ENCODE assay signal across 8 mouse cellular contexts in the genomic region with DNA sequence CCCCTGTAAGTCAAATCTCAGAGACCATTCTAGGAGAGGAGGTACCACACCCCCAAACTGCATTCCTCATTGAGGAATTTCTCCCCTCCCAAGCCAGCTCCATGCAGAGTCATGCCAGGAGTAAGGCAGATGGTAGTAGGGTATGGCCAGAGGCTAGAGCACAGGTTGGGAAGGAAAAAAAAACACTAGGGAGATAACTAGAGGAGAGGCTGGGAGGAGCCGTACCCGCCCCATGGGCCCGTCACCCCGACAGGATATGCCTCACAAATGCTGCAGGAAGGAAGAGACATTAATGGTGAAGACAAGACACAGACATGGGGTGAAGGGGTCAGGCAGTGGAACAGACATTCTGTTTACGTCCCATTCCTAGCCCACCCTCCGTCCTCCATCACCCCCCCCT. TPM values are rescaled to one million over a fixed set of nuclear protein-coding genes. Genes with fewer than 3 reads are reported as not detected.
A peak's percentile ranks its signal among the peaks of the same experiment; 100 is the strongest.
DNase-seq lines count a peak whose midpoint lies in the region; ATAC-seq lines count a peak whose summit lies in the region.

No protein-coding gene starts in this region.

- ATAC-seq in megakaryocyte, adult 5-6 weeks (ENCODE audit: poor library complexity, severe bottlenecking) = no peak
- ATAC-seq in forebrain, embryonic 13.5 days = no peak
- ATAC-seq in kidney, embryonic 14.5 days (ENCODE audit: low FRiP score, low TSS enrichment) = no peak

- peaks cover 62% of the 10 kb centered on the region for H3K36me3 ChIP-seq in megakaryocyte, embryonic 14.5 days (replicated peaks; ENCODE audit: low read length)
- H3K36me3 ChIP-seq in forebrain, embryonic 13.5 days (ENCODE audit: poor library complexity, severe bottlenecking) = peaks cover 55% of the 10 kb centered on the region
- peaks cover 52% of the 10 kb centered on the region for H3K36me3 ChIP-seq in kidney, embryonic 14.5 days (ENCODE audit: control insufficient read depth, insufficient read depth, low read length)

- H3K4me3 ChIP-seq in megakaryocyte, embryonic 14.5 days (replicated peaks) = peak overlapping the region; percentile 92
- H3K4me3 ChIP-seq in forebrain, embryonic 13.5 days = peak overlapping the region; percentile 73; the same call in 1 of the 2 replicates
- H3K4me3 ChIP-seq in kidney, embryonic 14.5 days (ENCODE audit: low read length) = peak overlapping the region; percentile 80; the same call in 1 of the 2 replicates

- peak; percentile 67 for DNase-seq in lung, postnatal 10 days
- no peak for DNase-seq in spleen, adult 12 weeks (ENCODE audit: low spot score)
- DNase-seq in adipocyte (ENCODE audit: low spot score) = no peak
- DNase-seq in right cerebral cortex, adult 2 months (ENCODE audit: low spot score in 2 of 2) = no peak

- no peaks in the 10 kb centered on the region for H3K27me3 ChIP-seq in megakaryocyte, embryonic 14.5 days (replicated peaks)
- H3K27me3 ChIP-seq in forebrain, embryonic 13.5 days = no peaks in the 10 kb centered on the region
- no peaks in the 10 kb centered on the region for H3K27me3 ChIP-seq in kidney, embryonic 14.5 days (ENCODE audit: control insufficient read depth, insufficient read depth, low read length)

- H3K9ac ChIP-seq in forebrain, embryonic 13.5 days = peak overlapping the region; percentile 40; the same call in 1 of the 2 replicates
- H3K9ac ChIP-seq in kidney, embryonic 14.5 days (ENCODE audit: low read depth, low read length) = peak overlapping the region; percentile 85; the same call in 1 of the 2 replicates

- peaks cover 66% of the 10 kb centered on the region for H3K4me1 ChIP-seq in megakaryocyte, embryonic 14.5 days
- H3K4me1 ChIP-seq in forebrain, embryonic 13.5 days = peaks cover 28% of the 10 kb centered on the region
- peaks cover 22% of the 10 kb centered on the region for H3K4me1 ChIP-seq in kidney, embryonic 14.5 days (ENCODE audit: control insufficient read depth, insufficient read depth, low read length)

- H3K9me3 ChIP-seq in megakaryocyte, embryonic 14.5 days = no peaks in the 10 kb centered on the region
- H3K9me3 ChIP-seq in forebrain, embryonic 13.5 days (replicated peaks) = no peaks in the 10 kb centered on the region
- H3K9me3 ChIP-seq in kidney, embryonic 14.5 days (ENCODE audit: control insufficient read depth, low read length) = no peaks in the 10 kb centered on the region

- WGBS in forebrain, embryonic 13.5 days = 85% methylated on average over 6 of the region's 6 CpGs
- WGBS in kidney, embryonic 14.5 days = 36% methylated on average over 6 of the region's 6 CpGs

- peak overlapping the region; percentile 82 for H3K4me2 ChIP-seq in forebrain, embryonic 13.5 days
- peak overlapping the region; percentile 87 for H3K4me2 ChIP-seq in kidney, embryonic 14.5 days (replicated peaks; ENCODE audit: low read depth, low read length)

- H3K27ac ChIP-seq in forebrain, embryonic 13.5 days = no peak overlapping the region
- H3K27ac ChIP-seq in kidney, embryonic 14.5 days (ENCODE audit: low read depth, low read length) = no peak overlapping the region

RNA-seq across cellular contexts. Expression of a gene that starts 2.5 kb away (rescaled TPM):
- polyA plus RNA-seq in megakaryocyte, embryonic 14.5 days (2012; ENCODE audit: insufficient read depth, low replicate concordance) = 175 and 2,406 TPM in 2 replicates
- 1,624 and 1,690 TPM in 2 replicates for total RNA-seq in megakaryocyte, adult 5-6 weeks (2015)
- 1,921 and 2,467 TPM in 2 replicates for total RNA-seq in megakaryocyte, adult 5-6 weeks (2017)
- polyA plus RNA-seq in forebrain, embryonic 13.5 days (2015; fragmentation: Nextera tagmentation; extraction: Ambion mirVana) = 740 and 741 TPM in 2 replicates
- polyA plus RNA-seq in kidney, embryonic 14.5 days (2014; fragmentation: Nextera tagmentation; extraction: Ambion mirVana) = 921 and 980 TPM in 2 replicates

RNA-seq across cellular contexts. Expression of a gene that starts 7.0 kb away (rescaled TPM):
- 9.5 and 15.9 TPM in 2 replicates for polyA plus RNA-seq in megakaryocyte, embryonic 14.5 days (2012; ENCODE audit: insufficient read depth, low replicate concordance)
- total RNA-seq in megakaryocyte, adult 5-6 weeks (2015) = 3.4 and 5.8 TPM in 2 replicates
- 0.99 and 2.0 TPM in 2 replicates for total RNA-seq in megakaryocyte, adult 5-6 weeks (2017)
- polyA plus RNA-seq in forebrain, embryonic 13.5 days (2015; fragmentation: Nextera tagmentation; extraction: Ambion mirVana) = 4.1 TPM in 2 replicates
- 3.2 and 3.5 TPM in 2 replicates for polyA plus RNA-seq in kidney, embryonic 14.5 days (2014; fragmentation: Nextera tagmentation; extraction: Ambion mirVana)

RNA-seq across cellular contexts. Expression of a gene that starts 32.4 kb away (rescaled TPM):
- polyA plus RNA-seq in megakaryocyte, embryonic 14.5 days (2012; ENCODE audit: insufficient read depth, low replicate concordance) = 86.7 and 138 TPM in 2 replicates
- 73.1 and 82.3 TPM in 2 replicates for total RNA-seq in megakaryocyte, adult 5-6 weeks (2015)
- total RNA-seq in megakaryocyte, adult 5-6 weeks (2017) = 63.1 and 78.4 TPM in 2 replicates
- 166 and 168 TPM in 2 replicates for polyA plus RNA-seq in forebrain, embryonic 13.5 days (2015; fragmentation: Nextera tagmentation; extraction: Ambion mirVana)
- 64.8 and 96.7 TPM in 2 replicates for polyA plus RNA-seq in kidney, embryonic 14.5 days (2014; fragmentation: Nextera tagmentation; extraction: Ambion mirVana)

RNA-seq across cellular contexts. Expression of a gene that starts 34.2 kb away (rescaled TPM):
- polyA plus RNA-seq in megakaryocyte, embryonic 14.5 days (2012; ENCODE audit: insufficient read depth, low replicate concordance) = 48.5 and 62.5 TPM in 2 replicates
- 125 and 127 TPM in 2 replicates for total RNA-seq in megakaryocyte, adult 5-6 weeks (2015)
- 266 and 267 TPM in 2 replicates for total RNA-seq in megakaryocyte, adult 5-6 weeks (2017)
- polyA plus RNA-seq in forebrain, embryonic 13.5 days (2015; fragmentation: Nextera tagmentation; extraction: Ambion mirVana) = 7.0 and 7.7 TPM in 2 replicates
- 9.9 and 16.1 TPM in 2 replicates for polyA plus RNA-seq in kidney, embryonic 14.5 days (2014; fragmentation: Nextera tagmentation; extraction: Ambion mirVana)

RNA-seq across cellular contexts. Expression of a gene that starts 56.1 kb away (rescaled TPM):
- polyA plus RNA-seq in megakaryocyte, embryonic 14.5 days (2012; ENCODE audit: insufficient read depth, low replicate concordance) = 21.5 and 24.2 TPM in 2 replicates
- total RNA-seq in megakaryocyte, adult 5-6 weeks (2015) = 6.0 and 8.1 TPM in 2 replicates
- 12.9 and 14.5 TPM in 2 replicates for total RNA-seq in megakaryocyte, adult 5-6 weeks (2017)
- 18.3 and 19.4 TPM in 2 replicates for polyA plus RNA-seq in forebrain, embryonic 13.5 days (2015; fragmentation: Nextera tagmentation; extraction: Ambion mirVana)
- 11.3 and 13.5 TPM in 2 replicates for polyA plus RNA-seq in kidney, embryonic 14.5 days (2014; fragmentation: Nextera tagmentation; extraction: Ambion mirVana)
